In the genomic region with DNA sequence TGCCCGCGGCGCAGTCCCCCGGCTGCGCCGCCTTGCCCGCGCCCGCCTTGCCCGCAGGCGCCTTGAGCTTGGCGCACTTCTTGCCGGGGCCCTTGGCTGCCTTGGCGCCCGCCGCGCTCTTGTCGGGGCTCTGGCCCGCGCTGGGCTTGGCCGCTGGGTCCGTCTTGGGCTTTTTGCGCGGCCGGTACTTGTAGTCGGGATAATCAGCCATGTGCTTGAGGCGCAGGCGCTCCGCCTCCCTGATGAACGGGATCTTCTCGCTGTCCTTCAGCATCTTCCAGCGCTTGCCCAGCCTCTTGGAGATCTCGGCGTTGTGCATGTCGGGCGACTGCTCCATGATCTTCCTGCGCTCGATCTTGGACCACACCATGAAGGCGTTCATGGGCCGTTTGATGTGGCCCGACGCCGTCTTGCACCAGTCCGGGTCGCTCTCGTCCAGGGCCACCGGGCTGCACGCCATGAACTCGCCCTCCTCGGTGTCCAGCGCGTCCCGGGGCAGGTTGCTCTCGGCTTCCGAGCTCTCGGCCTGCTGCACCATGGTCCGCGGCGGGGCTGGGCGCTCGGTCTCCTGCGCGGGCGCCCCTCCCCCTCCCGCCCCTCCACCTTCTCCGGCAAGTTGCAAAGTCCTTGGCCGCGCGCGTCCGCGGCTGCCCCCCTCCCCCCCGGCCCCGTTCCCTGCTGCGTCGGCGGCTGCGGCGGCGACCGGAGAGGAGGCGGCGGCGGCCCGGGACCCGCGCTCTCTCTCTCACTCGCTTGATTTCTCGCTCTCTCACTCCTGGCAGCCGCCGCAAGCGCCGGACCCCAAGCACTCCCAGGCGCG, we compare ENCODE assay signal across 8 mouse cellular contexts. TPM values are rescaled to one million over a fixed set of nuclear protein-coding genes. Genes with fewer than 3 reads are reported as not detected.
A peak's percentile ranks its signal among the peaks of the same experiment; 100 is the strongest.
DNase-seq lines count a peak whose midpoint lies in the region; ATAC-seq and TF ChIP-seq lines count a peak whose summit lies in the region.

A gene (minus strand): TSS at position 704 of the 820 bp plus-strand sequence.

- peak within 1 kb of the TSS; percentile 63 for H3K4me2 ChIP-seq in liver, embryonic 11.5 days

- 0 out of 2 replicates have a peak, but pooled peaks have one; percentile 27 for ATAC-seq in liver, embryonic 11.5 days (replicated peaks; ENCODE audit: low FRiP score)

- H3K9ac ChIP-seq in liver, embryonic 11.5 days (ENCODE audit: low read depth, low read length): peak within 1 kb of the TSS; percentile 66

- H3K4me1 ChIP-seq in liver, embryonic 11.5 days (replicated peaks; ENCODE audit: control insufficient read depth, insufficient read depth, low read length): no peaks in the 10 kb centered on the region
- H3K4me1 ChIP-seq in olfactory bulb, adult 2 months (ENCODE audit: control insufficient read depth, insufficient read depth, low read length): no peaks in the 10 kb centered on the region; the same call in 1 of the 2 replicates

- TF ChIP-seq POLR2A in olfactory bulb, adult 2 months (IDR thresholded peaks at IDR 0.05; ENCODE audit: insufficient read depth, low read depth, low read length): peak; percentile 86

- peak within 1 kb of the TSS; percentile 51 for H3K4me3 ChIP-seq in liver, embryonic 11.5 days (ENCODE audit: low read depth, low read length)
- peak within 1 kb of the TSS; percentile 73 for H3K4me3 ChIP-seq in olfactory bulb, adult 2 months (ENCODE audit: insufficient read depth, low read depth, low read length)

- H3K27ac ChIP-seq in liver, embryonic 11.5 days (ENCODE audit: low read depth, low read length): peak within 1 kb of the TSS; percentile 86
- peak within 1 kb of the TSS; percentile 81 for H3K27ac ChIP-seq in olfactory bulb, adult 2 months (ENCODE audit: insufficient read depth, low read depth, low read length)

- H3K27me3 ChIP-seq in liver, embryonic 11.5 days (replicated peaks; ENCODE audit: control insufficient read depth, insufficient read depth, low read length): peaks cover 61% of the 10 kb centered on the region

- 1% methylated on average over 83 of the region's 95 CpGs for WGBS in liver, embryonic 11.5 days
- WGBS in olfactory bulb, adult 2 months: under 1% methylated on average over 95 of the region's 95 CpGs

- no peaks in the 10 kb centered on the region for H3K9me3 ChIP-seq in liver, embryonic 11.5 days (ENCODE audit: control insufficient read depth, low read length)

- no peaks in the 10 kb centered on the region for H3K36me3 ChIP-seq in liver, embryonic 11.5 days (ENCODE audit: control insufficient read depth, insufficient read depth, low read length)

- no peak for TF ChIP-seq CTCF in olfactory bulb, adult 2 months (IDR thresholded peaks at IDR 0.05; ENCODE audit: insufficient read depth, low read depth, low read length)

- DNase-seq in embryo, embryonic 10.5 days (ENCODE audit: low spot score): peak; percentile 77
- no peak for DNase-seq in embryo, embryonic 11 days
- DNase-seq in cerebellum, postnatal 25 days: peak; percentile 57 to 58
- DNase-seq in gastrocnemius, postnatal 4 days (ENCODE audit: low spot score in 2 of 2): peak in 1 of 2 experiments; percentile 38
- peak; percentile 40 for DNase-seq in kidney, postnatal 14 days
- peak; percentile 75 for DNase-seq in liver, embryonic 11.5 days (ENCODE audit: low spot score)
- DNase-seq in thymus, postnatal 0 days (ENCODE audit: low spot score): no peak

RNA-seq across cellular contexts. Expression of the gene that starts here (rescaled TPM):
- total RNA-seq in gastrocnemius, postnatal 4 days (2021): 10 to 100 TPM; 10.6 to 12.0 TPM
- 32.2 and 32.4 TPM in 2 replicates for polyA plus RNA-seq in liver, embryonic 11.5 days (2014; fragmentation: Nextera tagmentation; extraction: Ambion mirVana)
- not detected in 2 replicates for polyA plus RNA-seq in olfactory bulb, adult 2 months (2012; ENCODE audit: insufficient read depth, insufficient read length, low replicate concordance, missing spikeins)
- polyA plus RNA-seq in thymus, postnatal 0 days (2015; fragmentation: Nextera tagmentation; extraction: Ambion mirVana): 0.18 and 0.36 TPM in 2 replicates

Comparison
In these comparisons a context has a peak if more than half of its experiments do, and no peak if none do; other contexts are left out.
1. DNase-seq: peak in embryo, embryonic 10.5 days (single experiment), cerebellum, postnatal 25 days (2 of 2), kidney, postnatal 14 days (single experiment) and liver, embryonic 11.5 days (single experiment); none in embryo, embryonic 11 days (single experiment) and thymus, postnatal 0 days (single experiment).